Mouse (Mus musculus): ENCODE measurements around the gene Cga.

GRCm38 (mm10) chr4:34889812-34890185, 3.8 kb upstream of the Cga start:
- TF ChIP-seq FLI1 (IDR thresholded peaks at IDR 0.05; ENCODE audit: low read length) (no peak), GATA1 (IDR thresholded peaks at IDR 0.05; ENCODE audit: borderline replicate concordance, low read length) (no peak)
